Mouse (Mus musculus): ENCODE results near the gene Isca1.

- TF ChIP-seq POLR2A (IDR thresholded peaks at IDR 0.05; ENCODE audit: low read depth, low read length) (no peak), CTCF (conservative IDR thresholded peaks at IDR 0.05; ENCODE audit: insufficient read depth, insufficient read length, low read depth, low read length) (no peak)
Measured at GRCm38 (mm10) chr13:59710230-59710629, 59.4 kb downstream of the Isca1 start, which contains the start of gene Spata31d1a.
